Mouse (Mus musculus) neural tube, embryonic 13.5 days (tissue): Measurements from ENCODE around the gene Camk2n1. TPM values are rescaled to one million over a fixed set of nuclear protein-coding genes. Genes with fewer than 3 reads are reported as not detected.

Experiments
- ATAC-seq: fragments of 200-750 bp; cut with Nextera tagmentation; 2 replicates; pipeline ENCODE4 v1.8.0; 2017; ENCODE audit warnings: low read depth, mild to moderate bottlenecking, moderate TSS enrichment, moderate library complexity
- H3K27ac ChIP-seq: fragments of 300-500 bp; sonication (generic); replicated peaks from 2 replicates; pipeline ENCODE4 v1.5.1; 2015; ENCODE audit warnings: moderate library complexity, mild to moderate bottlenecking, inconsistent platforms
- H3K27me3 ChIP-seq: fragments of 300-500 bp; sonication (generic); 2 replicates; pipeline ENCODE4 v1.6.1; 2015; ENCODE audit warnings: mild to moderate bottlenecking, inconsistent platforms
- H3K36me3 ChIP-seq: fragments of 300-500 bp; sonication (generic); 2 replicates; pipeline ENCODE4 v1.6.1; 2015; ENCODE audit warnings: mild to moderate bottlenecking, inconsistent platforms
- H3K4me1 ChIP-seq: fragments of 300-500 bp; sonication (generic); replicated peaks from 2 replicates; pipeline ENCODE4 v1.6.1; 2015; ENCODE audit warnings: inconsistent platforms
- H3K4me2 ChIP-seq: fragments of 300-500 bp; sonication (generic); 2 replicates; pipeline ENCODE4 v1.6.1; 2015; ENCODE audit warnings: inconsistent platforms, mild to moderate bottlenecking, moderate library complexity
- H3K4me3 ChIP-seq: fragments of 300-500 bp; sonication (generic); 2 replicates; pipeline ENCODE4 v1.5.1; 2015; ENCODE audit warnings: mild to moderate bottlenecking, inconsistent platforms
- H3K9ac ChIP-seq: fragments of 300-500 bp; sonication (generic); 2 replicates; pipeline ENCODE4 v1.6.1; 2015; ENCODE audit warnings: moderate library complexity, mild to moderate bottlenecking, inconsistent platforms
- H3K9me3 ChIP-seq: fragments of 300-500 bp; sonication (generic); 2 replicates; pipeline ENCODE4 v1.6.1; 2016; ENCODE audit warnings: inconsistent platforms
- WGBS: fragments of 180-500 bp; shearing (Covaris S2); methylation state at CpG from one replicate; pipeline ENCODE4 v1.1.7; 2015; 5-methylcytosine and 5-hydroxymethylcytosine counted together
- polyA plus RNA-seq: library from polyadenylated mRNA; unstranded; fragments of >200 nt; fragmentation: Nextera tagmentation; extraction: Ambion mirVana; gene quantifications from 2 replicates; pipeline ENCODE4 v1.2.1, GENCODE M21; 2015

The Camk2n1 gene
- polyA plus RNA-seq, 1 experiment from 2014 or later, result 15.3 TPM

GRCm38 (mm10) chr4:138458735-138459440, 4.8 kb downstream of the Camk2n1 start:
- 0 out of 2 replicates have a peak, but pooled peaks cover 9% of the 10 kb centered on the region for H3K36me3 ChIP-seq
- ATAC-seq, result no peak
- no peak overlapping the region for H3K4me3 ChIP-seq
- H3K9me3 ChIP-seq, result no peaks in the 10 kb centered on the region
- 58% methylated on average over 5 of the region's 5 CpGs for WGBS
- H3K27me3 ChIP-seq, result no peaks in the 10 kb centered on the region
- peaks cover 80% of the 10 kb centered on the region for H3K4me1 ChIP-seq
- no peak overlapping the region for H3K4me2 ChIP-seq
- H3K27ac ChIP-seq, result no peak overlapping the region
- H3K9ac ChIP-seq, result no peak overlapping the region

GRCm38 (mm10) chr4:138459775-138460174, 5.7 kb downstream of the Camk2n1 start:
- Histone ChIP-seq H3K4me2 (no peak overlapping the region), H3K27me3 (no peaks in the 10 kb centered on the region), H3K4me3 (no peak overlapping the region), H3K9ac (0 out of 2 replicates have a peak overlapping the region, but pooled peaks have one; percentile 2), H3K36me3 (0 out of 2 replicates have a peak, but pooled peaks cover 9% of the 10 kb centered on the region), H3K4me1 (peaks cover 86% of the 10 kb centered on the region), H3K27ac (no peak overlapping the region), H3K9me3 (no peaks in the 10 kb centered on the region)
- ATAC-seq, result no peak
- WGBS, result 67% methylated on average over 6 of the region's 6 CpGs

- H3K27ac ChIP-seq, result no peak overlapping the region
- H3K4me1 ChIP-seq, result peaks cover 97% of the 10 kb centered on the region
- no peak overlapping the region for H3K4me3 ChIP-seq
- H3K27me3 ChIP-seq, result peaks cover 4% of the 10 kb centered on the region; the same call in 1 of the 2 replicates
- H3K36me3 ChIP-seq, result 0 out of 2 replicates have a peak, but pooled peaks cover 9% of the 10 kb centered on the region
- H3K9ac ChIP-seq, result no peak overlapping the region
- H3K9me3 ChIP-seq, result no peaks in the 10 kb centered on the region
- no peak for ATAC-seq
- no peak overlapping the region for H3K4me2 ChIP-seq
- WGBS, result 34% methylated on average over 9 of the region's 9 CpGs
These were observed 6.8 kb downstream of the Camk2n1 start for GRCm38 (mm10) chr4:138460910-138461309.

GRCm38 (mm10) chr4:138461471-138461870, 7.4 kb downstream of the Camk2n1 start:
- Histone ChIP-seq H3K27me3 (peaks cover 10% of the 10 kb centered on the region), H3K4me3 (no peak overlapping the region), H3K9ac (no peak overlapping the region), H3K27ac (0 out of 2 replicates have a peak overlapping the region, but pooled peaks have one; percentile 94), H3K4me2 (no peak overlapping the region), H3K9me3 (no peaks in the 10 kb centered on the region), H3K4me1 (peaks cover 93% of the 10 kb centered on the region), H3K36me3 (0 out of 2 replicates have a peak, but pooled peaks cover 9% of the 10 kb centered on the region)
- no peak for ATAC-seq
- 96% methylated on average over 5 of the region's 5 CpGs for WGBS

- peak; percentile 33 for ATAC-seq
- H3K27me3 ChIP-seq, result peaks cover 12% of the 10 kb centered on the region
- peaks cover 78% of the 10 kb centered on the region for H3K4me1 ChIP-seq
- H3K9me3 ChIP-seq, result no peaks in the 10 kb centered on the region
- under 1% methylated on average over 11 of the region's 11 CpGs for WGBS
- peak overlapping the region; percentile 94 for H3K27ac ChIP-seq
- H3K4me3 ChIP-seq, result no peak overlapping the region
- H3K36me3 ChIP-seq, result 0 out of 2 replicates have a peak, but pooled peaks cover 9% of the 10 kb centered on the region
- peak overlapping the region; percentile 44 for H3K4me2 ChIP-seq
- peak overlapping the region; percentile 57 for H3K9ac ChIP-seq
These were observed 9.1 kb downstream of the Camk2n1 start for GRCm38 (mm10) chr4:138462971-138463831.

GRCm38 (mm10) chr4:138463832-138464487, 9.8 kb downstream of the Camk2n1 start:
- H3K36me3 ChIP-seq, result 0 out of 2 replicates have a peak, but pooled peaks cover 9% of the 10 kb centered on the region
- WGBS, result 4% methylated on average over 11 of the region's 11 CpGs
- H3K27ac ChIP-seq, result peak overlapping the region; percentile 94
- peak overlapping the region; percentile 44 for H3K4me2 ChIP-seq
- ATAC-seq, result peak; percentile 66
- H3K4me3 ChIP-seq, result no peak overlapping the region
- peaks cover 76% of the 10 kb centered on the region for H3K4me1 ChIP-seq
- peaks cover 12% of the 10 kb centered on the region for H3K27me3 ChIP-seq
- peak overlapping the region; percentile 57 for H3K9ac ChIP-seq
- no peaks in the 10 kb centered on the region for H3K9me3 ChIP-seq

- 1% methylated on average over 18 of the region's 22 CpGs for WGBS
- no peaks in the 10 kb centered on the region for H3K9me3 ChIP-seq
- H3K27ac ChIP-seq, result peak overlapping the region; percentile 94
- peak overlapping the region; percentile 44 for H3K4me2 ChIP-seq
- ATAC-seq, result peak; percentile 75
- H3K4me3 ChIP-seq, result no peak overlapping the region
- peaks cover 12% of the 10 kb centered on the region for H3K27me3 ChIP-seq
- peaks cover 75% of the 10 kb centered on the region for H3K4me1 ChIP-seq
- 0 out of 2 replicates have a peak overlapping the region, but pooled peaks have one; percentile 1 for H3K9ac ChIP-seq
- H3K36me3 ChIP-seq, result 0 out of 2 replicates have a peak, but pooled peaks cover 5% of the 10 kb centered on the region
These were observed 10.7 kb downstream of the Camk2n1 start for GRCm38 (mm10) chr4:138464667-138465353.

GRCm38 (mm10) chr4:138465446-138465845, 11.3 kb downstream of the Camk2n1 start:
- no peaks in the 10 kb centered on the region for H3K9me3 ChIP-seq
- 0 out of 2 replicates have a peak overlapping the region, but pooled peaks have one; percentile 44 for H3K4me2 ChIP-seq
- peaks cover 12% of the 10 kb centered on the region for H3K27me3 ChIP-seq
- no peak overlapping the region for H3K4me3 ChIP-seq
- no peak for ATAC-seq
- peaks cover 70% of the 10 kb centered on the region for H3K4me1 ChIP-seq
- 0 out of 2 replicates have a peak overlapping the region, but pooled peaks have one; percentile 1 for H3K9ac ChIP-seq
- 37% methylated on average over 8 of the region's 8 CpGs for WGBS
- H3K36me3 ChIP-seq, result no peaks in the 10 kb centered on the region
- H3K27ac ChIP-seq, result peak overlapping the region; percentile 94

GRCm38 (mm10) chr4:138466690-138467089, 12.6 kb downstream of the Camk2n1 start:
- Histone ChIP-seq H3K4me2 (no peak overlapping the region), H3K9ac (no peak overlapping the region), H3K36me3 (no peaks in the 10 kb centered on the region), H3K4me3 (no peak overlapping the region), H3K4me1 (peaks cover 71% of the 10 kb centered on the region), H3K27me3 (peaks cover 12% of the 10 kb centered on the region), H3K9me3 (no peaks in the 10 kb centered on the region), H3K27ac (no peak overlapping the region)
- 74% methylated on average over 6 of the region's 6 CpGs for WGBS
- ATAC-seq, result no peak

- Histone ChIP-seq H3K9ac (no peak overlapping the region), H3K4me2 (no peak overlapping the region), H3K9me3 (no peaks in the 10 kb centered on the region), H3K27me3 (peaks cover 12% of the 10 kb centered on the region), H3K4me1 (peaks cover 63% of the 10 kb centered on the region), H3K36me3 (no peaks in the 10 kb centered on the region), H3K27ac (no peak overlapping the region), H3K4me3 (no peak overlapping the region)
- no peak for ATAC-seq
- 91% methylated on average over 5 of the region's 5 CpGs for WGBS
These were observed 13.3 kb downstream of the Camk2n1 start for GRCm38 (mm10) chr4:138467451-138467850.

GRCm38 (mm10) chr4:138469080-138469479, 15.0 kb downstream of the Camk2n1 start:
- ATAC-seq, result no peak
- WGBS, result 18% methylated on average over 7 of the region's 7 CpGs
- no peaks in the 10 kb centered on the region for H3K36me3 ChIP-seq
- H3K9ac ChIP-seq, result no peak overlapping the region
- no peaks in the 10 kb centered on the region for H3K9me3 ChIP-seq
- no peak overlapping the region for H3K27ac ChIP-seq
- peaks cover 12% of the 10 kb centered on the region for H3K27me3 ChIP-seq
- 0 out of 2 replicates have a peak overlapping the region, but pooled peaks have one; percentile 3 for H3K4me2 ChIP-seq
- no peak overlapping the region for H3K4me3 ChIP-seq
- peaks cover 47% of the 10 kb centered on the region for H3K4me1 ChIP-seq
